Mouse (Mus musculus): ENCODE measurements at regions not wholly inside any gene's neighbourhood (a gene's known extent, or its start where the extent isn't known, plus 50 kb on each side); places are given as distances from the start of the nearest gene placed in this dataset.

DNA sequence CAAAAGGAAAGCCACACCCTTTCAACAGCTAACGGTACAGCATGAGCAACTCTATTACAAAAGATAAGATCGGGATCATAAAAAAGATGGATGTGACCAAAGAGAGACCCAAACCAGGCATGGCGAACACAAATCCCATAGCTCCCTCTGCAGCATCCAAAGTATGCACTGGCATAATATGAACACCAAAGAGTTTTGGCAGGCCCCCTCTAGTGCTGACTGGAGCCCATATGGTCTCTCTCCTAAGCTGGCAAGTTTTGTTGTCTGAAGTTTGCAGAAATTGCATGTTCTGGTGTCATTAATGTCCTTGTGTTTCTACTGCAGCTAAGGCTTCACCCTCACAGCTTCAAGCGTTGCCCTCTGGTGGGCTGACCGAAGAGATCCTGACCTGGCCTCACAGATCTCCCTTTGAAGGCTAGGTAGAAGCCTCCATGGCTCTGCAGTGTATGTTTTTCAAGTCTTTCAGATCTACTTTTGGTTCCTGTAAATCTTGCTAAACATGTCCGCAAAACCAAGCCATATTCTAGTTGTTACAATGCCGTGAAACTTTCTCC, 75.7 kb upstream of the Bcl2l14 start:
- peak; percentile 47 for DNase-seq (ENCODE audit: low read depth, low spot score)

DNA sequence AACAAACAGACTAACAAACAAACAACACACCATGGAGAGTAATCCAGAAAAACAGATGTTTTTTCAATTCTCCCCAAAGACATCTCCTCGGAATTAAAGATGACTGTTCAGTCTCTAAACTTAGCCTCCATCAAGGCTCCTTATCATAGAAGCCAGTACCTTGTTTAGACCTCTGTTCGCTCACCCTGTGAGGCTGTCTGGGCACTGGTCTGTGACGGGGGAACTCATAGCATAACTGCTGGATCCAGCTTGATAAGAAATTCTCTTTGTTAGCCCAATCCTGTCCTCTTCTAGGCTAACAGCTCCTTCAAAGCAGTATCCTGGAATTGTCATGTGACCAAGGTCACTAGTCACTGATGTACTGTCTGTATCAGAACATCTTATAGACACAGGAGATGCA, 72.1 kb upstream of the Bcl2l14 start:
- DNase-seq (ENCODE audit: low read depth, low spot score), result no peak

DNA sequence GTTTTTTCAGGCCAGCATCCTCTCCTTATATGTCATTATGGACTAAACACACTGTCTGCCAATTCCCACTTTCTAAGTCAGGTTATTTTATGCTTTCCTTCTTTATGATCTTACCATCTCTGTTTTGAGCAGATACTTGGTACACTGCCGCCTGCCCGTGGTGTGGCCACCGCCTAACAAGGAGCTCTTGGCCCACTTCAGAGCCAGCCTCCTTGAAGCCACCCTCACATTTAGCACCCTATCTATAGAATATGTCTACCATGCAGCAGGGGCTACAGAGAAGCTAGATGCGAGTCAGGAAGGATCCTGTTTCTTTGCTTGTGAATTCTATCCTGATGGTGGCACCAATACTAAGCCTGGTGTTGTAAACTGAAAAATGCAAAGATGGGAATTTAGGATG, 70.6 kb upstream of the Bcl2l14 start:
- DNase-seq (ENCODE audit: low read depth, low spot score), result peak; percentile 45

DNA sequence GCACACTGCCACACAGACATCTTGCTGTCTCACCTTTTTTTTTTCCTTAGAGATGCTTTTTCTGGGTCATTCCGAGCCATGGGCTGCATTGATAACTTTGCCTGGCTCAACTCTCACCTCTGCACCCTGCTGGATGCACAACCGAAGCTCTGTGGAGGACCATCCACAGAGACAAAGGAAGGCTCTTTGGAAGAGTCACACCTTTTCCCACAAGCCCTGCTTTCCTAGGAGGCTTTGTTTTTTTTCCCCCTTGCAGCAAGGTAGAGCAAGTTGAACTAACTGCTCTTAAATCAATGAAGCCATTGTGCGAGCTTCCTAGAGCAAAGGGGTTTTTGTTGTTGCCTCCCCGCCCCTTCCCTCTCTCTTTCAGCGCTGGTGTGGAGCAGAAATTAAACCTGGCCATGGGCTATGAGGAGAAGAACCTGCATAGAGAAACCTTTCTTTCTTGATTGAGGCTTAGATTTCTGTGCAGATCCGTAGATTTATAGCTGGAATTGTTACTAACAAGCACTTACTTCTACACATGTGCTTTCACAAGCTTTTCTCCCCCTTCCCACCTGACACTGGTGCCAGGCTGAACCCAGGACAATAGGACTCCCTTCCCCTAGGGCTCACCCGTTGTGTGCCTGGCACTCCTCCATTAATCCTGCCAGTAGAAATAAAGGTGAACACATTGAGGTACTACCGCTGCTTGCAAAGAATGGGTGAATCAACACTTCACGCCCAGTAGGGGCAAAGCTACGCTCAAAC, 66.4 kb upstream of the Bcl2l14 start:
- DNase-seq (ENCODE audit: low read depth, low spot score), result no peak

DNA sequence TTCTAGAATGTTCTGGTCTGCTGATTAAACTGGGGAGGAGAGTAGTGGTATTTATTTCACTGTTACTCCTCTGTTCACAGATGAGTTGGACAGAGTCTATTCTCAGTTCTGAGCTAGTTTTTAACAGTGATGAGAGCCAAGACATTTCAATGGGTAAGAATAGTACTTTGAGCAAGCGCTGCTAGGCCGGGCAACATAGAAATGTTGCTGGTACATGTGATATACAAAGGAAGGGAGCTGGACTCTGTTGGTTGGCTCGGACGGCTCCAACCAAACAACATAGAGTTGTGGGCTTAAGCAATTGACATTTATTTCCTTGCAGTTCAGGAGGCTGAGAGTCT, 65.8 kb upstream of the Bcl2l14 start:
- peak; percentile 24 for DNase-seq (ENCODE audit: low read depth, low spot score)

DNA sequence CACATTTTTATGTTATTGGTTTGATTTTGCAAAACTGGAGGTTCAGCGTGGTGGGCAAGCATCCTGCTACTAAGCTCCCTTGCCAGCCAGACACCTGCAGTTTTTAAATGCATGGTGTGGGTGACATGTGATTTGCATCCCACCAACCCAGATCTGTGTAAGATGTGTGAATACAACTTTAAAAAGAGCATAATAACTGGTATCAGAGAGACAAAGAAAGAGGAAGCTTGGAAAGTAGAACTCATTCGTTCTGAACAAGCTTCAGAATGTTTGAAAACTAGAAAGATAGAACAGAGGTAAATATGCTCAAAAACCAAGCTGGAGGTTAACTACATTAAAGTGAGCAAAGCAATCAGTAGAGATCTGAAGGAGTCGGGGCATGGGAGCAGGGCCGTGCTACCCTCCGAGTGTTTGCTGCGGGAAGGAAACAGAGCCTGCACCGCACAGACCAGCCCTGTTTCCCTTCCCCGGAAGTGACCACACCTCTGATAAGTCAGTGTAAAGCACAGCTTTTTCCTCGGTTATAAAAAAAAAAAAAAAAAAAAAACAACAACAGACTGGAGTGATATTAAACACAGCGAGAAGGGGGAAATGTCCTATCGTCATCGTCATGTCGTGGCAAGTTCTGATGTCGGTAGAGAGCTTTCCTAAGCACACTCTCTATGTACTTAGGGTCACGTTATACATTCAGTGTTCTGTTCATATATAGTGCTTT, 63.2 kb upstream of the Bcl2l14 start:
- DNase-seq (ENCODE audit: low read depth, low spot score), result no peak

DNA sequence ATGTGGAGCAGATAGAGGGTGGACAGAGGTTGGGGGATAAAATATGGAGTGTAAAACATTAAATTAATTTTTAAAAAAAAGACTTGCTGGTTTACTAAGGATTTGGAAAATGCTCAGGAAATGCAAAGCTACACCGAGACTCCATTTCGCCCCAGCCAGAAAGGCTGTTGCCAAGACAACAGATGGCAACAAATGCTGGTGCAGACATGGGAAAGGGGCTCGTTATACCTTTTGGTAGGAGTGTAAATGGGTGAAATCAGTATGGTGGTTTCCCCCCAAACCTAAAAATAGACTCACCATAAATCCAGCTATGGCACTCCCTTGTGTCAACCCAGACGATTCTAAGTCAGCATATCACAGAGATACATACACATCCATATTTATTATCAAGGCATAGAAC, 60.4 kb upstream of the Bcl2l14 start:
- peak; percentile 23 for DNase-seq (ENCODE audit: low read depth, low spot score)

DNA sequence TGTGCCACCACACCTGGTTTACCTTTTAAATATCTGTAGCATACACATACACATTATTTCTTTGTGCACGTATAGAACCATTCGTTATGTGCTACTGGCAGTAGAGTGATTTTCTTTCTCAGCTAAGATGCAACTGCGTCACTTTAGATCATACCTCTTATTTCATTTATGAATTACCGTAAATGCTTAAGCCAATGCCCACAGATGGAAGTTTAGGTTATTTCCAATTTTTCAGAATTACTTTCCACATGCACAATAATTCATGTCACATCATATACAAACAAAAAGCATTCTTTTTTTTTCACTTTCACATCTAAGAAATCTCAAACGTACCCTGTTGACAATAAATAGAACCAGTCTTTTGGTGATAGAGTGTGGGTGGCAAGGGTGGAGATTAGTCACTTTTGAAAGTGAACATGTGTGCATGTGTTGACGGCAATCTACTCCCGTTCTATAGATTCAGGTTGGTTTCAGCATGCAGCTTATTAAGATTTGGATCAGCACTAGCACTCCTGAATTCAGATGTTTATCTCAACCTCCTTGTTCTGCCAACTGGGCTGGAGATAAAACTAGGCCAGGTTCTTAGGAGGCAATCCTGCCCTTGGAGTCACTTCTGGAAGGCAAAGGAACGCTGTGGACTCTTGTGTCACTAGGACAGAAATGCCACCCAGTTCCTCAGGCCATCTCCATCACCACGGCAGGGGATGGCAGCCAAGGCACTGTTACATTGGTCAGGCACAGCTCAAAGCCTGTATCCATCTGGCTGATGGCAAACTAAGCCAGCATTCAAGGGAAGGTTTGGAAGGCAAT, 53.1 kb upstream of the Bcl2l14 start:
- peak; percentile 28 for DNase-seq (ENCODE audit: low read depth, low spot score)

DNA sequence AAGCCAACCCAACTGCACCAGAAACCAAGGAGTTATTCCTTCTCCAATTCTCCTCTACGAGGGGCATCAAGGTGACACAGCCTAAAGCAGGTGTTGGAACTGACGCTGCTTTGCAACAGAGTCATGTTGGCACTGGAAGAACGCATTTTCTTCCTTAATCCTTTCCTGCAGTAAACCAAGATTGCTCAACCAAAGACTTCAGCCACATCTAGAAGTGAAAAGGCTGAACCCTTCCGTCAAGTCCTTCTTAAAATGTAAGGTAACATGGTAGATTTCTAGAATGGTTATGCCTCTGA, 52.6 kb upstream of the Bcl2l14 start:
- DNase-seq (ENCODE audit: low read depth, low spot score), result no peak
